10 mouse cellular contexts compared by ENCODE assay signal in genomic region chr6:37216342-37216763, GRCm38 (mm10).
DNase-seq lines count a peak whose midpoint lies in the region; ATAC-seq and TF ChIP-seq lines count a peak whose summit lies in the region.
"Had no signal": no experiment of that assay in that cellular context is flagged by ENCODE, and none has a peak within 500 bp of the region (broad histone marks: within the 10 kb centered on the region; RNA-seq: fewer than 3 reads in every experiment).

No protein-coding gene starts in this region.

- TF ChIP-seq EP300 in stomach, postnatal 0 days (optimal IDR thresholded peaks at IDR 0.05) = no peak

- H3K27me3 ChIP-seq in forebrain, embryonic 11.5 days (ENCODE audit: control insufficient read depth, insufficient read depth, low read length) = no peaks in the 10 kb centered on the region
- H3K27me3 ChIP-seq in forebrain, embryonic 10.5 days (ENCODE audit: poor library complexity, severe bottlenecking) = no peaks in the 10 kb centered on the region
- no peaks in the 10 kb centered on the region for H3K27me3 ChIP-seq in embryonic facial prominence, embryonic 14.5 days (replicated peaks; ENCODE audit: control insufficient read depth, insufficient read depth, low read length)
- H3K27me3 ChIP-seq in heart, embryonic 16.5 days (ENCODE audit: control insufficient read depth, insufficient read depth, low read length) = no peaks in the 10 kb centered on the region
- H3K27me3 ChIP-seq in limb, embryonic 13.5 days = no peaks in the 10 kb centered on the region
- H3K27me3 ChIP-seq in stomach, postnatal 0 days (ENCODE audit: control insufficient read depth, insufficient read depth, low read length) = no peaks in the 10 kb centered on the region
- H3K27me3 ChIP-seq: CH12.LX had no signal

- WGBS in forebrain, embryonic 11.5 days = 37% methylated on average over 4 of the region's 4 CpGs
- WGBS in forebrain, embryonic 10.5 days = 37% methylated on average over 4 of the region's 4 CpGs
- WGBS in embryonic facial prominence, embryonic 14.5 days = 35% methylated on average over 4 of the region's 4 CpGs
- WGBS in heart, embryonic 16.5 days = 35% methylated on average over 4 of the region's 4 CpGs
- WGBS in limb, embryonic 13.5 days = 39% methylated on average over 4 of the region's 4 CpGs
- 31% methylated on average over 4 of the region's 4 CpGs for WGBS in stomach, postnatal 0 days

- H3K36me3 ChIP-seq in forebrain, embryonic 11.5 days (ENCODE audit: control insufficient read depth, insufficient read depth, low read length) = no peaks in the 10 kb centered on the region
- H3K36me3 ChIP-seq in forebrain, embryonic 10.5 days (replicated peaks) = no peaks in the 10 kb centered on the region
- no peaks in the 10 kb centered on the region for H3K36me3 ChIP-seq in embryonic facial prominence, embryonic 14.5 days (ENCODE audit: control insufficient read depth, insufficient read depth, low read length)
- H3K36me3 ChIP-seq in heart, embryonic 16.5 days (ENCODE audit: control insufficient read depth, insufficient read depth) = no peaks in the 10 kb centered on the region
- no peaks in the 10 kb centered on the region for H3K36me3 ChIP-seq in limb, embryonic 13.5 days
- H3K36me3 ChIP-seq in stomach, postnatal 0 days (ENCODE audit: control insufficient read depth, insufficient read depth, low read length) = no peaks in the 10 kb centered on the region

- no peak overlapping the region for H3K4me3 ChIP-seq in forebrain, embryonic 11.5 days (ENCODE audit: low read depth, low read length)
- no peak overlapping the region for H3K4me3 ChIP-seq in forebrain, embryonic 10.5 days
- no peak overlapping the region for H3K4me3 ChIP-seq in embryonic facial prominence, embryonic 14.5 days (ENCODE audit: low read depth, low read length)
- no peak overlapping the region for H3K4me3 ChIP-seq in heart, embryonic 16.5 days (ENCODE audit: low read length)
- H3K4me3 ChIP-seq in limb, embryonic 13.5 days = no peak overlapping the region
- H3K4me3 ChIP-seq in stomach, postnatal 0 days (ENCODE audit: low read depth, low read length) = no peak overlapping the region
- H3K4me3 ChIP-seq: myocyte had no signal

- H3K4me1 ChIP-seq in forebrain, embryonic 11.5 days (replicated peaks; ENCODE audit: control insufficient read depth, insufficient read depth, low read length) = peaks cover 5% of the 10 kb centered on the region; the same call in 1 of the 2 replicates
- H3K4me1 ChIP-seq in forebrain, embryonic 10.5 days = peaks cover 47% of the 10 kb centered on the region
- peaks cover 41% of the 10 kb centered on the region for H3K4me1 ChIP-seq in embryonic facial prominence, embryonic 14.5 days (ENCODE audit: control insufficient read depth, insufficient read depth, low read length)
- H3K4me1 ChIP-seq in heart, embryonic 16.5 days (ENCODE audit: control insufficient read depth, insufficient read depth, low read length) = peaks cover 27% of the 10 kb centered on the region
- peaks cover 56% of the 10 kb centered on the region for H3K4me1 ChIP-seq in limb, embryonic 13.5 days
- no peaks in the 10 kb centered on the region for H3K4me1 ChIP-seq in stomach, postnatal 0 days (replicated peaks; ENCODE audit: control insufficient read depth, insufficient read depth)

- no peak; the same call in 1 of the 2 replicates for ATAC-seq in forebrain, embryonic 11.5 days (replicated peaks; ENCODE audit: low FRiP score)
- peak; percentile 81 for ATAC-seq in embryonic facial prominence, embryonic 14.5 days (ENCODE audit: low read depth)
- 0 out of 2 replicates have a peak, but pooled peaks have one; percentile 20 for ATAC-seq in heart, embryonic 16.5 days (replicated peaks; ENCODE audit: extremely low read depth, insufficient read depth, low FRiP score)
- peak; percentile 37 for ATAC-seq in limb, embryonic 13.5 days (ENCODE audit: low FRiP score, low read depth)
- peak; percentile 47; the same call in 1 of the 2 replicates for ATAC-seq in stomach, postnatal 0 days (ENCODE audit: low FRiP score, low TSS enrichment)

- no peak for TF ChIP-seq CTCF in stomach, postnatal 0 days (IDR thresholded peaks at IDR 0.05; ENCODE audit: low read depth)

- no peaks in the 10 kb centered on the region for H3K9me3 ChIP-seq in forebrain, embryonic 11.5 days (ENCODE audit: control insufficient read depth, low read length)
- no peaks in the 10 kb centered on the region for H3K9me3 ChIP-seq in forebrain, embryonic 10.5 days
- H3K9me3 ChIP-seq in embryonic facial prominence, embryonic 14.5 days (ENCODE audit: control insufficient read depth, low read length) = no peaks in the 10 kb centered on the region
- H3K9me3 ChIP-seq in heart, embryonic 16.5 days (replicated peaks; ENCODE audit: control insufficient read depth, low read length) = no peaks in the 10 kb centered on the region
- no peaks in the 10 kb centered on the region for H3K9me3 ChIP-seq in limb, embryonic 13.5 days
- H3K9me3 ChIP-seq in stomach, postnatal 0 days (ENCODE audit: control insufficient read depth, low read length) = no peaks in the 10 kb centered on the region

- H3K27ac ChIP-seq in forebrain, embryonic 11.5 days (ENCODE audit: low read depth, low read length) = no peak overlapping the region
- H3K27ac ChIP-seq in forebrain, embryonic 10.5 days = no peak overlapping the region
- peak overlapping the region; percentile 60; the same call in 1 of the 2 replicates for H3K27ac ChIP-seq in embryonic facial prominence, embryonic 14.5 days (replicated peaks; ENCODE audit: low read depth, low read length)
- peak overlapping the region; percentile 36; the same call in 1 of the 2 replicates for H3K27ac ChIP-seq in heart, embryonic 16.5 days (ENCODE audit: low read length)
- peak overlapping the region; percentile 69; the same call in 1 of the 2 replicates for H3K27ac ChIP-seq in limb, embryonic 13.5 days
- H3K27ac ChIP-seq in stomach, postnatal 0 days (replicated peaks) = no peak overlapping the region

- H3K4me2 ChIP-seq in forebrain, embryonic 11.5 days (ENCODE audit: low read depth, low read length, severe bottlenecking) = no peak overlapping the region
- H3K4me2 ChIP-seq in embryonic facial prominence, embryonic 14.5 days (ENCODE audit: low read depth, low read length) = 0 out of 2 replicates have a peak overlapping the region, but pooled peaks have one; percentile 12
- no peak overlapping the region for H3K4me2 ChIP-seq in heart, embryonic 16.5 days (ENCODE audit: low read depth, low read length)
- no peak overlapping the region for H3K4me2 ChIP-seq in limb, embryonic 13.5 days (replicated peaks)
- no peak overlapping the region for H3K4me2 ChIP-seq in stomach, postnatal 0 days (replicated peaks; ENCODE audit: low read depth)

- no peak overlapping the region for H3K9ac ChIP-seq in forebrain, embryonic 11.5 days (ENCODE audit: low read length)
- no peak overlapping the region for H3K9ac ChIP-seq in embryonic facial prominence, embryonic 14.5 days (ENCODE audit: low read depth, low read length)
- H3K9ac ChIP-seq in heart, embryonic 16.5 days (ENCODE audit: low read length) = no peak overlapping the region
- H3K9ac ChIP-seq in limb, embryonic 13.5 days = no peak overlapping the region
- H3K9ac ChIP-seq in stomach, postnatal 0 days (ENCODE audit: low read length) = no peak overlapping the region

- DNase-seq in forebrain, embryonic 11.5 days (ENCODE audit: low spot score) = peak; percentile 50
- no peak for DNase-seq in forebrain, embryonic 10.5 days (ENCODE audit: extremely low spot score, low spot score)
- peak; percentile 95 for DNase-seq in NIH3T3 (ENCODE audit: low read depth)
- DNase-seq in embryonic facial prominence, embryonic 14.5 days (ENCODE audit: low spot score) = peak; percentile 91
- DNase-seq in stomach, postnatal 0 days (ENCODE audit: low spot score) = peak; percentile 19
- DNase-seq in kidney, adult 8-10 months = no peak

Comparison
In these comparisons a context has a peak if more than half of its experiments do, and no peak if none do; other contexts are left out.
1. DNase-seq: peak in forebrain, embryonic 11.5 days (single experiment), NIH3T3 (single experiment), embryonic facial prominence, embryonic 14.5 days (single experiment) and stomach, postnatal 0 days (single experiment); none in forebrain, embryonic 10.5 days (single experiment) and kidney, adult 8-10 months (0 of 2).
2. H3K27ac ChIP-seq: peak in embryonic facial prominence, embryonic 14.5 days (single experiment), heart, embryonic 16.5 days (single experiment) and limb, embryonic 13.5 days (single experiment); none in forebrain, embryonic 11.5 days (single experiment), forebrain, embryonic 10.5 days (single experiment) and stomach, postnatal 0 days (single experiment).